Mouse (Mus musculus) ES-E14 (cell line): Measurements from ENCODE around the gene Zc2hc1c.

Experiments
- CHD2 ChIP-seq: IDR thresholded peaks from 2 replicates; pipeline ENCODE4 v1.6.1; 2014; ENCODE audit warnings: mild to moderate bottlenecking, low read depth, low read length, inconsistent platforms
- MAFK ChIP-seq: IDR thresholded peaks from 2 replicates; pipeline ENCODE4 v1.6.1; 2014; ENCODE audit warnings: mild to moderate bottlenecking, low read depth, low read length, inconsistent platforms; ENCODE audit not compliant: insufficient read depth
- ZC3H11A ChIP-seq: IDR thresholded peaks from 2 replicates; pipeline ENCODE4 v1.6.1; 2012; ENCODE audit warnings: low read depth, mild to moderate bottlenecking, inconsistent platforms, low read length, borderline replicate concordance
- ZNF384 ChIP-seq: IDR thresholded peaks from 2 replicates; pipeline ENCODE4 v1.6.1; 2012; ENCODE audit warnings: low read depth, low read length, inconsistent platforms

DNA sequence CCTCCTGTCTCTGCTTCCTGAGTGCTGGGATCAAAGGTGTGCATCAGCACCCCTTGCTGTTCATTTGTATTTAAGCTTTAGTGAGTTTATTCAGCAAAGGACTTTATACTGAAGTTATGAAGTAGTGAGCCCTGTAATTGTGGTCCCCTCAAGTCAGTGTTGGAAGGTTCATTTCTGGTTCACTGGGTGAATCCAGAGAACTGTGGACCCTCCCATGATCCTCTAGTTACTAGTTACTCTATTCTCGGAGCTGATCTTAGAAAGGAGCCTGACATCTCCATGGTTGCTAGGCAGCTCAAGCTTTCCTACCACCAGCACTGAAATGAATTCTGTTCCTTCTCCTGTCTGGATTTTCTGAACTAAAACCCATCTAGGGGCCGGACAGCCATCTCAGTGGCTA, 7.1 kb downstream of the Zc2hc1c start:
- TF ChIP-seq ZNF384 (no peak), MAFK (no peak), ZC3H11A (no peak), CHD2 (no peak)
